Mouse (Mus musculus): ENCODE measurements at regions not wholly inside any gene's neighbourhood (a gene's known extent, or its start where the extent isn't known, plus 50 kb on each side); places are given as distances from the start of the nearest gene placed in this dataset.
A peak's percentile ranks its signal among the peaks of the same experiment; 100 is the strongest.

GRCm38 (mm10) chr1:76039661-76040060 lies 493.6 kb downstream of the Slc4a3 start:
- 0 out of 2 replicates have a peak, but pooled peaks have one; percentile 16 for TF ChIP-seq CTCF (IDR thresholded peaks at IDR 0.05; ENCODE audit: extremely low read depth, insufficient read depth, low read length)
- TF ChIP-seq POLR2A (IDR thresholded peaks at IDR 0.05; ENCODE audit: extremely low read depth, insufficient read depth, low read length), result no peak
